Mouse (Mus musculus) frontal cortex, adult (tissue): ENCODE measurements around the gene Kcnip1.

Experiments used
- ATAC-seq: cut with Nextera tagmentation; 2 replicates; pipeline ENCODE4 v1.9.2; 2017; ENCODE audit warnings: mild to moderate bottlenecking, moderate library complexity, mixed read lengths; ENCODE audit not compliant: low TSS enrichment

The Kcnip1 gene

GRCm38 (mm10) chr11:33902377-33902776 lies 90.6 kb downstream of the Kcnip1 start:
- ATAC-seq, result no peak

GRCm38 (mm10) chr11:33901783-33902182 lies 91.2 kb downstream of the Kcnip1 start:
- ATAC-seq, result no peak

DNA sequence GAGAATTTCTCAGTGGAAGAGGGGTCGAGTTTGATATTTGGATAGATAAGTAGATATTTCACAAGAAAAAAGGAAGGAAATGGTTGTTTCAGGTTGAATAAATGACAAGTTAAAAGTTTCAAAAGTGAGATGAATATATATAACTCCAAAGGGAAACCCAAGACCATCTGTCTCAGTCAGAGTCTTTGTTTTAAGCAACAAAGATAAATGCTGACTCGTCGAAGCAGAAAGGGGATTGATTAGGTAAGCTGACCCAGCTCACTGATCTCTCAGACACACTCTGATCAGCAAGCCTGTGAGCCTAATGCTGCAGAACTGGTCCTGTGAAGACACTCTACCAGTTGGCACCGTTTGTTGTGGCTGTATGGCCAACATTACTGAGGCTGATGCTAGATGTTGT lies 101.9 kb downstream of the Kcnip1 start:
- no peak for ATAC-seq

DNA sequence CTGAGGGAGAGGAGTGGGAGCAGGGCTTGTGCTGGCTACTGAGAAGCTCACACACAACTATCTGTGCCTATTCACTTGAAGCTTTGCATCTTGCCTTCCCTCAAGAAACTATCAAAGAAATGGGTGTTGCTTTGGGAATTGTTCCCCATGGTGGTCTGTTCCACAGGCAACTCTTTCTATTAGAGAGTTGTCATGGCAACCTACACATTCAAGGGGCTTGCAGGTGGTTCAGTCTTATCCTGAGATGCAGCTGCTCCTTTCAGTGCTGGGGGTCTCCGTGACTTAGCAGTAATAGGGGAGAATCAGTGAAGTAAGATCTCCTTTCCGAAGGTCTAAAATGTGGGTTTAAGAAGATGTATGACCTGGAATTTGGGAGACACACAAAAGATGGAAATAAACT lies 102.6 kb downstream of the Kcnip1 start:
- no peak for ATAC-seq

- ATAC-seq, result no peak
These were observed 105.3 kb downstream of the Kcnip1 start for GRCm38 (mm10) chr11:33887660-33888059.

GRCm38 (mm10) chr11:33885981-33886380 lies 107.0 kb downstream of the Kcnip1 start:
- ATAC-seq, result no peak

DNA sequence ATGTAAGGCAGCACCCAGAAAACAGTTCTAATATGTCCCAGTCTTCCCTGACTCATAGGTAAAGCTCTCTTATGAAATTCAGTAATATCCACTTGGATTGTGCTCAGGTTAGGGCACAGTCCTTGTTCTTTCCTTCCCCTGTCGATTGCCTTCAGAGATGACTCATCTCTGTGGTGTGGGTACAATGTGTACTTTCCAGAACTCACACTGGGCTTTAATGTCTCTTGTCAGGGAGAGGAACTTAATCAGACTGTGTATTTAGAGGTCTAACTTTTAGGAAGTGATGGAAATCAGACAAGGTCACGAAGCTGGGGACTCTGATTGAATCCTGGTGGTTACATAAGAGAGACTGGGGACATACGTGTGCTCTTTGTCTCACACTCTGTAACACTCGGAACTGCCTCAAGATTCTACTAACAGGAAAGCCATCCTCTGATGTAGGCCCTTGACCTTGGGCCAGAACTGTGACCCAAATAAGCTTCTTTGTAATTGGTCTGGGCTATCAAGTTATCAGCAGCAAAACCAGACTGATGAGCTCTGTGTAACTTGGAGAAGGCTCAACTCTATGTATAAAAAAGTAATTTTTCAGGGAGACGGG lies 110.1 kb downstream of the Kcnip1 start:
- no peak for ATAC-seq

DNA sequence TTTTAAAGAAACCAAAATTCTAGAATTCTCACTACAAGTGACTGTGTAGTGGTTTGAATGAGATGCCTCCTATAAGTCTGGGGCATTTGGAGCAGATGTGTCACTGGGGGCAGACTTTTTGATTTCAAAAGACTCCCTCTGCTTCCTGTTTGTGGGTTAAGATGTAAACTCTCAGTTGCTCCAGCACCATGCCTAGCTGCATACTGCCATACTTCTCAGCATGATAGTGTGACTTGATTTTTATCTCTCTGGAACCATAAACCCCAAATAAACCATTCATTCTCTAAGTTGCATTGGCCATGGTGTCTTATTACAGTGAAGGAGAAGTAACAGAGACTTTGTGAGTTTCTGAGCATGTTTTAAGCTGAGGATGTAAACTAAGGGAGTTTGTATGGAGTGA lies 118.0 kb downstream of the Kcnip1 start:
- no peak for ATAC-seq

- no peak for ATAC-seq
These were observed 119.7 kb downstream of the Kcnip1 start for GRCm38 (mm10) chr11:33873071-33873781.

GRCm38 (mm10) chr11:33872716-33873048 lies 120.3 kb downstream of the Kcnip1 start:
- ATAC-seq, result no peak

GRCm38 (mm10) chr11:33871998-33872715 lies 120.8 kb downstream of the Kcnip1 start:
- no peak for ATAC-seq

DNA sequence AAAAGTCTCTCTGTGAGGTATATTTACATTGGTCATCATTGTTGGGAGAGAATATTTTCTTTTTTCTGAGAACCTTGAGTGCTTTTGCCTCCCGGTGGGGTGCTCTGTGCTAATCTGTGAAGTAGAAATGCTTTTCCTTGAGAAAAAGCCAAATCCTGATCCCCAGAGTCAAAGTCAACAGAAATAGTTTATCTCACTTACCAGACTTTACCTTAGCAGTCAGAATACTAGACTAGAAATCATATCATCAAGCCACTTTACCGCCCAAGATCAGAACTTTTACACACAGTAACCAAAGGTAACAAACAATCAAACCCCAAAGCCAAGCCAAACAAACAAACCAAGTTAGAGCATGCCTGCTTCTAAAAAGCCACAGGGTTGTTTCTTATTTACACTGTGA lies 122.7 kb downstream of the Kcnip1 start:
- ATAC-seq, result no peak

- ATAC-seq, result no peak
These were observed 123.4 kb downstream of the Kcnip1 start for GRCm38 (mm10) chr11:33869559-33869958.

DNA sequence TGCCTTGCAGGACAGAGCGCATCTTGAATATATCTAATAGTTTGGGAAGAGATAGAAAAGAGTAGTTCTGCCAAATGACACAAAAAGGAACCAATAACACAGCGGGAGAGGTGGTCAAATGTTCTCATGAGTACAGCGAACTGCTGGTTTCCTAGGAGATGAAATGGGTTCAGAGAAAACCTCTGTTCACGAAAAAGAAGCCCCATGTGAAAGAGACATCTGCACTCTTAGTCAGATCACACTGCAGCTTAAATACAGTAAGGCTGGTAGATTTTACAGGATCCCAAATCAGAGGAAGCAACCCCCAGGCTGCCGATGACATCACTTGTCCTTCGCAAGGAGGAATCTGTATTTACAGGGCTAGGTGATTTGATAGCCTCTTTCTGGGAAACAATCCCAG lies 126.2 kb downstream of the Kcnip1 start:
- ATAC-seq, result no peak

GRCm38 (mm10) chr11:33864245-33864644 lies 128.7 kb downstream of the Kcnip1 start:
- ATAC-seq, result no peak

GRCm38 (mm10) chr11:33861823-33862222 lies 131.1 kb downstream of the Kcnip1 start:
- no peak for ATAC-seq

GRCm38 (mm10) chr11:33860905-33861582 lies 131.9 kb downstream of the Kcnip1 start:
- ATAC-seq, result peak; percentile 85

DNA sequence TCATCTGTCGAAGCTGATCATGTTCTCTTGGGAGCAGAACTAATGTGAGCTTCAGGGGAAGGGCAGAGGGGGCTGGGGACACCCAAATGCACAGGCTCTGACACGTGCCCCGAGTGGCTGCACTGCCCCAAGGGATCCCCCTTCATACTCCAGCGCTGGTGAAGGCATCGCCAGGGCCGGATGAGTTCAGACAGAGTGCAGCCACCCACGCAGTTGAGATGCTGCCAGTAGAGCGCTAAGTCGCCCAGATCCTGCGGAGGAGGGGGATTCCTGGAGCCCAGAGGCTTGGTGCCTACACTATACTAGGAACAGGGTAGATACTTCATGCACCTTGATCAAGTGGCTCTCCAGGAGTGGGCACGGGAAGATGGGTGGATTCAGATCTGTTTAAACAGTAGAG lies 143.3 kb downstream of the Kcnip1 start:
- ATAC-seq, result peak; percentile 72

GRCm38 (mm10) chr11:33848685-33849084 lies 144.3 kb downstream of the Kcnip1 start:
- no peak for ATAC-seq

DNA sequence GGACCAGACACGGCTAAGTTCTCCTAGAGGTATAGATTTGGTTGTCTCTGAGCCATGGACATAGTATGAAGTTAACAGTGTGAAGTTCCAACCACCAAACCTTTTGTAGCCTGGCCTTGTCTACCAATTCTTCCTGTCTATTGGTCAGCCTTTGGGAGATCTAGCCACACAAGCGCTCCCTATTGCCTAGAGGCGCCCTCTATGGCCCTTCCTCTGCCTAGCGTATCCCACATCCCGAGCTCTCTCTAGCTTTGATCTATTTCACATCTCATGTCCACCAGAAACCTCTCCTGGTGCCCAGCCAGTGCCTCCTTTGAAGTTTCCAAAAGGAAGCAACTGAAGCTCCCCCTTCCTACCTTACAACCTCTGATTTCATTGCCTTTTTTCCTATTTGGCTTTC lies 147.0 kb downstream of the Kcnip1 start:
- no peak for ATAC-seq

- ATAC-seq, result peak; percentile 73
These were observed 149.6 kb downstream of the Kcnip1 start for GRCm38 (mm10) chr11:33843294-33843864.

DNA sequence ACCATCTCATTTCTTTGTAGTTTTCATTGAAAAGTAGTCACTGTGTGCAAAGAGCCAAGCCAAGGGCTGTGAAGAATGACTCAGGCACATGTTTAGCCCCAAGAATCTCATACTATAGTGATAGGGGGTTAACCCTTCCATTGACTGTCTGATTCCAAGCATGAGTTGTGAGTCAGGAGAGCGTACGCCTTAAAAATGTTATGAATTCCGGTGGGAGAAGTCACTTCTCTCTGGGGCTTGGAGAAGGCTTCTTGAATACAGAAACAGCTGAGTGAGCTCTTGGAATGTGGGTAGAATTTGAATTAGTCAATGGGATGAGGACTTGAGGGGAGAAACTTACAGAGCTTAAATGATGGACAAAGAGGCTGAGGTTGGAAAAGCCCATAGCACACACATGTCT lies 153.9 kb downstream of the Kcnip1 start:
- ATAC-seq, result no peak
